Mouse (Mus musculus): ENCODE measurements around the gene Cnksr1. TPM values are rescaled to one million over a fixed set of nuclear protein-coding genes. Genes with fewer than 3 reads are reported as not detected.
A peak's percentile ranks its signal among the peaks of the same experiment; 100 is the strongest.
"Not testable (repeated sequence)": the region's sequence is repeated elsewhere in the genome, so short reads cannot be mapped to it uniquely, and the experiment has no call there.

Gene Cnksr1
- under 1 TPM; 0.27 to 0.66 TPM for total RNA-seq (2021)

DNA sequence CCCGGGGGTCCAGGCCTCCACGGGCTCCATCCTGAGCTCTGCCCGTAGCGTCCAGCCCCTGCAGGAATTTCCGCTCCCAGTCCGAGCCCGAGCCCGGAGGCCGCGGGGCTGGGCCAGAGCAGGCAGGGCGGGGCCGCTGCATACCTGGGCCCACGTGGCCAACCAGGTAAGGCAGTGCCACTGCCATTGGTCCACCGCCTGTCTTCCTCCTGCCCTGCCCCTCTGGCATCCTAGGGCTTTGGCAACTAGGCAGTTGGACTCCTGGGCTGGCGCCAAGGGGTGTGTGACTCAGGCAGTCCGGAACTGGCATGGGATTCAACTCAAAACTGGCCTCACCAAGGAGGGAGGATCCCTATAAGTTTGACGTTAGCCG, at the start of gene Cnksr1:
Gene Cnksr1 (minus strand): TSS at position 121 of the 373 bp plus-strand sequence.
- no peak for DNase-seq (ENCODE audit: low spot score in 2 of 2)

DNA sequence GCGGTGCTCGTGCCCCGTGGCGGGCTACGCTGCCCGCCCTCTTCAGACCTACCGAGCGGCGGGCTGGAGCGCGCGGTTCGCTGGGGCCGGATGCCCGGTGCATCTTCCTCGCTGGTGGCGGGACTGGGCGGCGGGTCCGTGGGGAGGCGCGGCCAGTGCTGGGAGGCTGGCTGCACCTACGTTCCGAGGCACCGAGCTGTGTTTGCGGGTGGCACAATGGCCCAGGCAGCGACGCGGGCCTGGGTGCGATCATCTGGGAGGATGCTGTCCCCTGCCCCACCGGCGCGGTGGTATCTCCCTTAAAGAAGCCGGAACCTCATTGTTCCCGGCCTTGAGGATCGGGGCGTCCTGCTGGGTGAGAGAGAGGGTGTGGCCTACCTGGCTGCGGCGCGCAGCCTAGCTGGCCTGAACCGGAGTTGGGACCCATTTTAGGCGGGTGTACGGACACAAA, 49.4 kb upstream of the Cnksr1 start, which contains the start of gene Pdik1l:
Gene Pdik1l (minus strand): TSS at position 321 of the 451 bp plus-strand sequence.
- intact Hi-C loops (cut with DNase I): loop anchor here (1.0 to 5.0 kb wide), 2 partner anchors 70 to 100 kb away; partner anchors contain the start of gene Cep85
- DNase-seq (ENCODE audit: low spot score in 2 of 2): peak; percentile 76 to 77

More for the DNA sequence above, at the start of gene Cnksr1:
- intact Hi-C loops (cut with DNase I): no loop called here

DNA sequence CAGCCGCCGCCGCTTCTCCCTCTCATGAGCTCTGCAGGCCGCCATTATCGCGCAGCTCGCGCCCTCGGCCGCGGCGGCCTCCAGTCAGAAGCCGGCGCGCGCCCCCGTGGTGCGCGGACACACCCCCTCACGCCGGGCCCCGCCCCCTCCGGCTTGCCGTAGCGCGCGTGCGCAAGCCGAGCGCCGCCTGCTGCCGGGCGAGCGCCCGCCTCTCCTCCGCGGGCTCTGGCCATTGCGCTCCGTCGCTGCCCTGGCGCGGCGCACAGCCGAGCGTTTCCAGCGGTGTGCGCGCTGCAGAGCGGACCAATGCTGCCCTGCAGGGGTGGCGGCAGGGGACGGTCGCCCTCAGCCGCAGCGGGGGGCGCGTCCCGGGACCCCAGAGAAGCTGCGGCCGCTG, 49.0 kb upstream of the Cnksr1 start:
- intact Hi-C loops (cut with DNase I): loop anchor here (1.0 to 5.0 kb wide), 2 partner anchors 70 to 100 kb away; partner anchors contain the start of gene Cep85

DNA sequence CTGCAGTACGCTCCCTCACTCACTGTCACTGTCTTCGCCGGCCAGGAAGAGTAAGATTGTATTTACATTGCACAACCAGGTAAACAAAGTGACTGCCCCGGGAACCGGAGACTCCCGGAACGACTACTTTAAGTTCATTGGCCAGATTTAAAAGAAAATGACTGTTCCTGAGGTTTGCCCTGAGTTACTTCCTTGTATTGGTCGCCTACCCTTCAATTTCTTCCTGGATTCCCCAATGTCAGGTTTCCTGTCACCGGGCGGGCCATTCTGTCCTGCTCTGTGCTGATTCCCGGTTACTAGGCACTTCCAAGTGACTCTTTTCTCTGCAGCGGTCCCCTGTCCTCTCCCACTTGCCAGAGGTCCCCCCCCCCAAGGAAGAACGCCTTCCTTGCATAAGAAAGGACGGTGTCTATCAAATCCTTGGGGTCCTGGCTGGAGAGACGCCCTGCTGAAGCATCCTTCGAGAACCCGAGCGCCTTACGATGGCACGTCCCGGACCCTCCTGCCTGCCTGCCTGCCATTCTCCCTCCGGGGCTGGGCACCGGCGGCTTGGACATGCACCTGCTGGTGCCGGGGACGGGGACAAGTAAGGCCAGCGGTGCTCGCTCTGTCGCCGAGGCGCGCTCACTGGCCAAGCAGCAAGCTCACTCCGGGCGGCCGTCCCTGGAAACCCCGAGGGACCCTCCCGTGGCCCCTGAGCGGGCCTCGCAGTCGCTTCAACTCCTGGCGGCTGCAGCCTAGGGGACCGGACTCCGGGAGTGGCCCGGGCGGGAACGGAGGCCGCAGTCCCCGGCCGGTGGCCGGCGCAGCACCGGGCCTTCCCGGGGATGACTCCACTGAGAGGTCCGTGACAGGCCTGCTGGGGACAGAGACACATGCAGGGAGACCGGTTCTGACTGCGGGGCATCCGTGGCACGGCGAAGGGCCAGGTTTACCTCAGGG, 48.3 kb upstream of the Cnksr1 start:
- intact Hi-C loops (cut with DNase I): loop anchor here (1.0 to 5.0 kb wide), 2 partner anchors 71 to 99 kb away; partner anchors contain the start of gene Cep85
- DNase-seq (ENCODE audit: low spot score in 2 of 2): no peak

More for the DNA sequence above, 49.0 kb upstream of the Cnksr1 start:
- DNase-seq (ENCODE audit: low spot score in 2 of 2): peak; percentile 96 to 99

DNA sequence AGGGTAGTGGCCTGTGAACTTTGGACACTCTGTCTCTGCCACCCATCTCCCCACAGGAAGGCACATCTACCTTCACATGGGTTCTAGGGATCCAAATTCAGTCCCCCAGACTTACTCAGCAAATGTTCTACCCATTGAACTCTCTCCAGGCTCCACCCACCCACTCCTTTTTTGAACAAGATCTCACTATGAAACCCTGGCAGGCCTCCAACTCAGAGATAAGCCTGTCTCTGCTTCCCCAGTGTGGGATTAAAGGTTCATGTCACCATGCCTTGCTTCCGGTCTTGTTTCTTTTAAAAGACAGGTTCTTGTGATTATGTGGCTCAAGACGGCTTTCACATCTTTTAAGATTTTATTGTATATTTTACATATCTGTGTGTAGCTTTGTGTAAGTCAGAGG, 46.7 kb upstream of the Cnksr1 start:
- intact Hi-C loops (cut with DNase I): loop anchor here (5.0 kb wide), 1 partner anchor 72 kb away; no protein-coding TSS in a partner anchor

DNA sequence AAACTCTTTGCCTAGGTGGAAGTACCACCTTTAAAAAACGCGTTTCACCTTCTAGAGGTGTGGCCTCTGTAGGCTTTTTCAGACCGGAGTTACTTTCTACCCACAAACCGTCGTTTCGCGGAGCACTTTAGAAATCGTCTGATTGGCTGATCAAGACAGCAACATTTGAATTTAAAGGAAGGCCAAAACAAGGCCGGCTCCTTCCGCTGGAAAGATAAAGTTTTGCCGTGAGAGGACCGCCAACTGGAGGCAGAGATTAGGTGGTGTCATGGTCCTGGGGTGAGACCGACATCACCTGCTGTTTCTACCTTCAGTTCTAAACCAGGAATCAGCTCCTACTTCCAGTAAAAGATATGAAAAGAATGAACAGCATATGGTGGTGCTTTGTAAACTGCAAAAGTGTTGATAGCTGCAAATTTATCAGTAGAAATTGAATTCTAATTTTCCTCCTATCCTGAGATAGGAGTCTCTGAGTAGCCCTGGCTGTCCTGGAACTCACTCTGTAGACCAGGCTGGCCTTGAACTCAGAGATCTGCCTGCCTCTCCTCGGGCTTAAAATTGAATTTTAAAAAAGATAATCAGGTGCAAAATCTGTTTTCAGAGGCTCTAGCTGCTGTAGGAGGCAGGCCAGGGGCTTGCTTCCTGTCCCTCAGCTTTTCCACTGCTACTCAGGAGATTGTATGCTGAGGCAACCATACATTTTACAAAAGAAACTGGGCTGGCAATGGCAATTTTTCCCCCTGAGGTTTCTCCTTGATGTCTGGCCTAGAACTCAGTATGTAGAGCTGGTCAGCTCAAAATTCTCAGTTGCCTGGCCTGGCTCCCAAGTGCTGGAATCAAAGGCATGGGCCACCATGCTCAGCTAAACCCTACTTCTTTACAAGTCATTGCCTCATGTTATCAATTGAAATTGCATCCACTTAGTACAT, 35.5 kb upstream of the Cnksr1 start:
- intact Hi-C loops (cut with DNase I): no loop called here
- no peak for DNase-seq (ENCODE audit: low spot score in 2 of 2)

More for the DNA sequence above, 46.7 kb upstream of the Cnksr1 start:
- DNase-seq (ENCODE audit: low spot score in 2 of 2): no peak

DNA sequence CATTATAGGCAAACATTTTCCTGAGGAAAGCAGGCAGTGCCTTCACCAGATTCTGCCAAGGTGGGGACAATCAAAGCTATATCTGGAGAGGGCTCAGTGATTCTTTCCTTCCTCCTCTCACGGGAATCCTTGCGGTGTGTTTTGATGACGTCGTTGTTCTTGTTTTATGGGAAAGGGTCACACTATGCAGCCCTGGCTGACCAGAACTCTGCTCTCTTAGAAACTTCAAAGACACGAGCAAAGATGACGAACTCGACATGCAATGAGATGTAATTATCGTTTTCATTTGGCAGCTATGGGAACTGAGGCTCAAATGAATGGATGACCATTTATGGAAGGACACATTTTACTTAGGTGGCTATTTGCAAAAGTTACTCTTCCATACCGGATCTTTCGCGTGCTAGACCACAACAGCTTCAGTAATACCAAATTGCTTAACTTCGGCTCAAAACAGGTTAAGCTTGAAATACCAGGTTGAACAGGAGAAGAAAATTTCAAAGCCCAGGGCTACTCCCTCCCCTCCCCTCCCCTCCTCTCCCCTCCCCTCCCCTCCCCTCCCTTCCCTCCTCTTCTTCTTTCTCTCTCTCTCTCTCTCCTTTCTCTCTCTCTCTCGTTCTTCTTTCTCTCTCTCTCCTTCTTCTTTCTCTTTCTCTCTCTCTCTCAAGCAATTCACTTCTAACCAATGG, 34.7 kb upstream of the Cnksr1 start:
- intact Hi-C loops (cut with DNase I): no loop called here
- DNase-seq (ENCODE audit: low spot score in 2 of 2): no peak

DNA sequence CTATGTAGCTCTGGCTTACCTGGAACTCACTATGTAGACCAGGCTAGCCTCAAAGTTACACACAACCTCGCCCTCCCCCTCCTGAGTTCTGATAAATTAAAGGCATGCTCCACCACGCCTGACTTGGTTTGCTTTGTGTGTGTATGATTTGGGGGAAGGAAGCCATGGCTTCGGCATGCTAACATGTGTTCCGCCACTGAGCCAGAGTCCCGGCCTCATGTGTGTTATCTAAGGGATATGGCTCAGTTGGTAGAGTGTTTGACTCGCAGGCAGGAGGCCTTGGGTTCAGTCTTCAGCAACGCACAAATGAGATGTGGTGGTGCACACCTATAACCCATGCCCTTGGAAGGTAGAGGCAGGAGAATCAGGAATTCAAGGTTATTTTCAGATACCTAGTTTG, 33.8 kb upstream of the Cnksr1 start:
- intact Hi-C loops (cut with DNase I): no loop called here
- no peak for DNase-seq (ENCODE audit: low spot score in 2 of 2)

DNA sequence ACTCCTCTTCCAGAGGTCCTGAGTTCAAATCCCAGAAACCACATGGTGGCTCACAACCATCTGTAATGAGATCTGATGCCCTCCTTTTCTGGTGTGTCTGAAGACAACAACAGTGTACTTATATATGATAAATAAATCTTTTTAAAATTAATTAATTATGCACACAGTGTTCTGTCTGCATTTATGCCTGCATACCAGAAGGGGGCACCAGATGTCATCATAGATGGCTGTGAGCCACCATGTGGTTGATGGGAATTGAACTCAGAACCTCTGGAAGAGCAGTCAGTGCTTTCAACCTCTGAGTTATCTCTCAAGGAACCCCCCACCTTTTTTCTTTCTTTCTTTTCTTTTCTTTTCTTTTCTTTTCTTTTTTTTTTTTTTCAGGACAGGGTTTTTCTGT, 31.4 kb upstream of the Cnksr1 start:
- DNase-seq (ENCODE audit: low spot score in 2 of 2); intact Hi-C loops (cut with DNase I): not testable (repeated sequence)

DNA sequence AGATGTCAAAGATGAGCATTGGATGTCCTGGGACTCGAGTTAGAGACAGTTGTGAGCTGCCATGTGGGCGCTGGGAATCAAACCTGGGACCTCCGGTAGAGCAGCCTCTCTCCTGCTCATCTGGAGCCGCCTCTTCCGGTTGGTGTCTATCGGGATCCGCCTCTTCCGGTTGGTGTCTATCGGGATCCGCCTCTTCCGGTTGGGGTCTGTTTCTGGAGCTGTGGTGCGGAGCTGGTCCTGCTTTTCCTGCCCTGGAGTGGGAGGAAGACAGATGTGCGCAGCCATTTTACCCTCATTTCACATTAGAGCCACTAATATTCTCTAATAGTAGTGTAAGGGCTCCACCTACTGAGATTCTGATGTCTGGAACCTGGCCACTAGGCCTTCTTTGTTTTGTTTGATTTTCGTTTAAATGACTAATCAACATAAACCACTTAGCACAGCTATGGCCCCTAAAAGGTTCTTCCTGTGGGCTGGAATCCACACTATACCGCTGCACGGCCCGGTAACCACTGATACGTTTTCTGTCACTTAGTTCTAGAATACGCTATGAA, 30.0 kb upstream of the Cnksr1 start:
- intact Hi-C loops (cut with DNase I): no loop called here

DNA sequence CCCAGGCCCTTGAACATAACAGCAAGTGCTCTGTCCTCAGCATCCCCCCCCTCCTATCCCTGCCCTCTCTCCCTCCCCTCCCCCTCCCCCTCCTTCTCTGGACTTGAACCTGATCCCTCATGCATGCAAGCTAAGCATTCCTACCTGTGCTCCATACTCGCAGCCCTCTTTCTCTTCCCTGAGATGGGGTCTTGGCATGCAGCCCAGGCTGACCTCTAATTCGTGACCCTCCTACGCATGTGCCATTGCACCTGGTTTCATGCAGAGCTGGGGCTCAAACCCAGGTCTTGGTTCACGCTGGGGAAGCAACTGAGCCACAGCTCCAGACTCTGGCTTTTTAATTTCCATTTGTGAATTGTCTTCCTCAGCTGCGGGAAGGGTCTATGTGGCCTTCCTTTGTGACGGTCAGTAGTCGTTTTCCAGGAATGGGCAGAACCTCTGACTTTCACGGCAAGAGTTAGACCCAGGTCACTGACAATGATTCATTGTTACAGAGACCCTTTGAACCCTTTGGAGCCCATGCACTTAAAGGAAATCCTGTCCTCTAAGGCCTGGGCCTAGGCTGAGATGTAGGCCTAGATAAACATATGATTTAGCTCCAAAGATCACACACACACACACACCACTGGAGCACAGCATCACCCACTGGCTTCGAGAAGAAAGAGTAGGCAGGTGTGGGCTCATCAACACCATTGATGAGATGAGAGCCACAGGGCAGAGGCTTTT, 27.8 kb upstream of the Cnksr1 start:
- DNase-seq (ENCODE audit: low spot score in 2 of 2): no peak
- intact Hi-C loops (cut with DNase I): no loop called here

More for the DNA sequence above, 30.0 kb upstream of the Cnksr1 start:
- no peak for DNase-seq (ENCODE audit: low spot score in 2 of 2)

DNA sequence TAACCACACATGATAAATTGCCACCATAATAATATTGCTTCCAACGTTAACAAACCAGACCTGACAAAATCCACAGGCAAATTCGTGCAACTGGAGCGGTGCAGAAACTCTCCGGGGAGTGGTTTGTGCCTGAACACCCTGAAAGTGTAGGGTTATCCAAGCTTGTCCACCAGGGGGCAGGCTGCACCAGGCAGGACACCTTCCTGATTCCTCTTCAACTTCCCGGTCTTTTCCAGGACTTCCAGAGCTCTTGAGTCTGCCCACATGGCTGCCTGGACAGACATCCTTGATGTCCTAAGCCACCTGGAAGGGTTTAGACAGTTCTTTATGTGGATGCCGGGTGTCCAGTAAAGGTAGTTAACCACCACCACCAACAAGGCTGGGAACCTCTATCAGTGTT, 25.0 kb upstream of the Cnksr1 start:
- intact Hi-C loops (cut with DNase I): no loop called here
- peak in 1 of 2 experiments; percentile 27 for DNase-seq (ENCODE audit: low spot score in 2 of 2)

DNA sequence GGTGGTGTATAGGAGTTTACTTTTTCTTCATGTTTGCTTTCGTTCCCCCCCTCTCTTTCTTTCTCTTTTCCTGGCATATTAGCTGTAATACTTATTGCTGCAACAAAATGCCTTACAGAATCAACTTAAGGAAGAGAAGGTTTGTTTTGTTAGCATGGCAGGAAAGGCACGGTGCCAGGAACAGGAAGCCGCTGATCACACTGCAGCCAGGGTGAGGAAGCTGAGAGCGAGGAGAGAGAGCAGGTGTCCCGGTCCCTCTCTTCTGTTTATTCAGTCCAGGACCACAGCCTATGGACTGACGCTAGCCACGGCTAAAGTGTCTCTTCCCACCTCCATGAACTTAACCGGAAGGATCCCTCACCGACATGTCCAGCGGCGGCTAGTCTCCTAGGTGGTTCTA, 20.2 kb upstream of the Cnksr1 start:
- intact Hi-C loops (cut with DNase I): no loop called here
- DNase-seq (ENCODE audit: low spot score in 2 of 2): no peak

DNA sequence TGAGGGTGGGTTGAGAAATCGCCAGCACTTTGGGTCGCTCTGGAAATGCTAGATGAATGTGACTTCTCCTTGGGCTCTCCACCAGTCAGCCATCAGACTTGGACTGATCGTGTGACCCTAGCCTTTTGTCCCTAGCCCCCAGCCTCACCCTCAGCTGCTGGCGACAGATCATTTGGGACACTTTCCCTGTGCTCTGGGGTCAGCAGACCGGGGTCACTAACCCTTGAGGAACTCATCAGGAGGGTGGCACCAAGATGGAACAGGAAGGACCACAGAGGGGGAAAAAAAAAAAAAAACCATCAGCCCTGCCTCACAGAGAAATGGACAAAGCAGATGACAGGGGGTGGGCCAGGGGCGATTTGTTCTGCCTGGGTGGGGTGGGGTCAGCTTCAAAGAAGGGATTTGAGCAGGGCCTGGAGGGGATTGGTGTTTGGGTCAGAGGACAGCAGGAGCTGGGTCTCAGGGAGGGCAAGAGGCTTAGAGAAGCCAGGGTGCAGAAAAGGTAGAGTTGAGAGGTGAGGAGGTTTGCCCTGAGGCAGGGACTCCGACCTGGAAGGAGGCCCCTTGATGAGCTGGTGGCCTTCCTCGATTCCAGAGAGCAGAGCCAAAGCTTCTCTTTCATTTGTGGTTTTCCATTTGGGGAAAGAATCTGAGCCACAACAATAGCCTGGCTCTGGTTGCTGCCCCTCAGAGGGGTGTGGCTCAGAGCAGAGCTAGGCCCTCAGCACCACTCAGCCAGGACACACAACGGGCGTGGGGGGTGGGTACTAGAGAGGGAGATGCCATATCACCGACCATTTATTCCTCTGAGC, 19.2 kb upstream of the Cnksr1 start:
- intact Hi-C loops (cut with DNase I): no loop called here
- no peak for DNase-seq (ENCODE audit: low spot score in 2 of 2)

DNA sequence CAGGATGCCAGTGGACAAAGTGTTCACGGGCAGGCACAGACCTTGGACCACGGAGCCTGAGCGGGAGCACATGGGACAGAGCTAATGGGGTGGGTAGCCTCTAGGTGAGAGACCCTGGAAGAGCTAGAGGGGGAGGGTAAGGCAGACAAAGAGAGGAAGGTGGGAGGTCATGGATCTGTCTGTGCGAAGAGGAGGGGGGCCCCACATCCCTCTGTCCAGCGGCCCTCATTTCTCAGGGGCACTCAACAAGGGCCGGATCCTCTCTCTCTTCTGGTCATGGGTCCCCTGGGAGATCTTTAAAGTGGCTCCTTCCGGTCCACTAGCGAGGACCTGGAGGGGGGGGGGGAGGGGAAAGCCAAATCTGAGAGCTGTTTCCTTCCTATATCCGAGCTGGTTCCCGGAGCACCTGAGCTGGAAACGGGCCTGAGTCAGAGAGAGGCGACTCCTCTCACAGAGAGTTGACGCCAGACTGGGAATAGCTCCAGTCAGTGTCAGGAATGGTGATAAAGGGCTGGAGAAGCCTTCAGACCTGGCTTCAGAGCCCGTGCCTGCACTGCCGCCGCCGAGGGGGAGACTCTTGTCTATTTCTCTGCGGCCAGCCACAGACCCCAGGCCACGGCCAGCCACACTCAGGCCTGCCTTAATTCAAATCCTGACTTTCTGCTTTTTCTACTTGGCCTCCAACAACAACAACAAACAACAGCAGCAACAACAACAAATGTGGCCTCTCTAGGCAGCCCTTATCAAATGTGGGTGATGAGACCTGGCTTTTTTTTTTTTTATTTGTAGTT, 18.4 kb upstream of the Cnksr1 start:
- DNase-seq (ENCODE audit: low spot score in 2 of 2): no peak
- intact Hi-C loops (cut with DNase I): no loop called here

DNA sequence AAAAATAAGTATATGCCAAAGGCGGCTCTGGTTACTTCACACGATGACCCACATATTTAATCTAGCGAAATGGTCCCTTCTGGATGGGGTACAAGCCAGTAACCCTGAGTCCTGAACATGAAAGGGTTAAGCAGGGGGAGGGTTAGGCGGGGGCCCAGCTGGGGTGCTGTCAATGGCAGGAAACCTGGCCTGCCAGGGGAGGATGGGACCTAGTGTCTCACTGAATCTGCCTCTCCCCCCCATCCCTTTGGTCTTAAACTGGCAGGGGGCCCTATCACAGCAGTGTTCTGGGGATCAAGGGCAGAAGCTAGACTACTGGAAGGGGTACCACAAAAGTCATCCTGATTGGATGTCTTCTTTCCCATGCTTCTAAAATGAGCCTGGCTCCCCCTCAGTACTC, 17.7 kb upstream of the Cnksr1 start:
- intact Hi-C loops (cut with DNase I): no loop called here
- no peak for DNase-seq (ENCODE audit: low spot score in 2 of 2)

DNA sequence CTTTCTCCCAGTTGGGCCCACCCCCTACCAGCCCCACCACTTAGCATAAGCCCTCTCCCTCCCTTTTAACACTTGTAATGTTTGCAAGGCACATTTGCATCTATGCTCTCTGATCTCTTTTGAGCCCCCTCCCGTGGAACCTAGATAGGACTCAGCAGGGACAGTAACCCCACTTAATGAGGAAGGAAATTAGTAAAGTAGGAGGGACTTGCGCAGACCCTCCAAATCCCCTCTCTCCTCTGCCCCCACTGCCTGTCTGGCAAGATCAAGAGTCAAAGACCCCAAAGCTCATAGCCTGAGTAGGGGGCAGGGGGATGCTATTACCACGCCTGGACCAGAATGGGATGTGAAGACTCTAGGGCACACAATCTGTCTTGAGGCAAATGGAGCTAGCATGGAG, 16.6 kb upstream of the Cnksr1 start:
- intact Hi-C loops (cut with DNase I): loop anchor here (5.0 kb wide), 1 partner anchor 117 kb away; no protein-coding TSS in a partner anchor
- no peak for DNase-seq (ENCODE audit: low spot score in 2 of 2)

All from left cerebral cortex, postnatal 36 days (tissue).